Mouse (Mus musculus) frontal cortex, postnatal 36 days (tissue): Measurements from ENCODE around the gene Cd47.
A peak's percentile ranks its signal among the peaks of the same experiment; 100 is the strongest.

Experiments
- DNase-seq, 2 experiments: peaks; one replicate each; pipeline ENCODE4 v3.0.0; 2022; ENCODE audit warnings: low spot score in 2 of 2

Gene Cd47

DNA sequence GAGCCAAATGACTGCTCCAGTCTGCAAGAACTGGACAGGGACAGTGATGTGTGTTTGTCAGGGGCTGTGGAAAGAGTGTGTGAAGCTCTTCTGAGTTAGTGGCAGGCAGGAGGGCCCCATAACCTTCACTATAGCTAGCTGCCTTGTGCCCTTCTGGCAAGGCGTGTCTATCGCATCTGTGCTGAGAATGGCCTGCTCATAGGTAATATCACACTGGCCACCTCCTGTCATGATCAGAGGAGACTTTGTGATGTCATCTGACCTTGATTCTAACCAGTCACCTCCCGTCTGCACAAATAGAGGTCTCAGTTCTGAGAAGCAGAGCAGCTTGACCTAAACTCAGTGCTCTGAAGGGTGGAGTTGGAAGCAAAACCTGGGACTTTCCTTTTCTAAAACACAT, 148.0 kb downstream of the Cd47 start:
- no peak for DNase-seq

- no peak for DNase-seq
Observed at GRCm38 (mm10) chr16:49949261-49949660, 148.9 kb downstream of the Cd47 start.

- no peak for DNase-seq
Observed at GRCm38 (mm10) chr16:49950340-49950739, 150.0 kb downstream of the Cd47 start.

DNA sequence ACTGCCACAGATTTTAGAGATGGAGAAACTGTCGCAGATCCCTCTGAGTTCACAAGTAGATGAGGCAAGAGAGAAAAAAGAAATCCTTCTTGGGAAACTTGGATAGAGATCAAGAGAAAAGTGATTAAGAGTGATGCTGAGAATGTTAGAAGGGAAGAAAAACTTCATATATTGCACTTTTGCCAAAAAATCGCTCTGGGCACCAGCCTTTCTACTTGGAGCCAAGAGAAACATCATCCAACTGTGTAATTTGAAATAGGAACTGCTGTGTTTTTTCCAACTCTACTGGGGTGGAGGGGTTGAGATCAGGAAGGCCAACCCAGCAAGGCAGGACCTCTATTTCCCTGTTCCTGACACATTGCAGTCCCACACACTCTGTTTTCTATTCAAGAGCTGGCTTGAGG, 151.0 kb downstream of the Cd47 start:
- DNase-seq = peak in 1 of 2 experiments; percentile 27

GRCm38 (mm10) chr16:49951925-49952523, 151.7 kb downstream of the Cd47 start:
- no peak for DNase-seq

GRCm38 (mm10) chr16:49953817-49954216, 153.5 kb downstream of the Cd47 start:
- no peak for DNase-seq

DNA sequence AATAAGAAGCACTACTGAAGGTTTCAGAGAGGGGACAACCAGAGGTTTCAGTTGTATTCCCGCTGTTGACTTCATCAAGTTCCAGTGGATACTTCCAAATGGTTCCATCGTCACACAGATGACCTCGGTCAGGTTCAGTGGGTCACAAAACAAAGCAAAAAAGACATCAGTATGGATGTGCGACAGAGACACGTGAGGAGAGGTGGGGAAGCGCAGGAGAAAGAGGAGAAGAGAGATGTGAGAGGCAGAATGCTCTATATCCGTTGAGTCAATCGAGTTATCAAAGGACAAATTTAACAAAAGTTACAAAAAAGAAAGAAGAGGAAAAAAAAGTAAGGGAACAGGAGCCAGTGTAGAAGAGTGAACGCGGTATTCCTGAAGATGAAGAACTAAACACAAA, 154.6 kb downstream of the Cd47 start:
- no peak for DNase-seq

GRCm38 (mm10) chr16:49955325-49955724, 155.0 kb downstream of the Cd47 start:
- DNase-seq = no peak

- DNase-seq = no peak
Observed at GRCm38 (mm10) chr16:49955952-49956351, 155.6 kb downstream of the Cd47 start.

- no peak for DNase-seq
Observed at GRCm38 (mm10) chr16:49956531-49957302, 156.4 kb downstream of the Cd47 start.

- DNase-seq = no peak
Observed at GRCm38 (mm10) chr16:49958900-49959436, 158.6 kb downstream of the Cd47 start.

GRCm38 (mm10) chr16:49962305-49962704, 162.0 kb downstream of the Cd47 start:
- no peak for DNase-seq

- no peak for DNase-seq
Observed at GRCm38 (mm10) chr16:49964321-49964986, 164.1 kb downstream of the Cd47 start.
